Mouse (Mus musculus) stomach, embryonic 14.5 days (tissue): ENCODE measurements around the gene BC052040. TPM values are rescaled to one million over a fixed set of nuclear protein-coding genes. Genes with fewer than 3 reads are reported as not detected.

Experiments used
- ATAC-seq: fragments of 200-750 bp; cut with Nextera tagmentation; 2 replicates; pipeline ENCODE4 v1.8.0; 2017; ENCODE audit warnings: low read depth, moderate TSS enrichment; ENCODE audit not compliant: insufficient number of reproducible peaks, insufficient read depth, low FRiP score
- H3K27ac ChIP-seq: fragments of 300-500 bp; sonication (generic); 2 replicates; pipeline ENCODE4 v1.5.1; 2014; ENCODE audit warnings: mild to moderate bottlenecking, low read length, moderate library complexity, mixed read lengths
- H3K27me3 ChIP-seq: fragments of 300-500 bp; sonication (generic); 2 replicates; pipeline ENCODE4 v1.6.1; 2014; ENCODE audit warnings: low read length, control low read depth, mixed read lengths; ENCODE audit not compliant: control insufficient read depth, insufficient read depth
- H3K36me3 ChIP-seq: fragments of 300-500 bp; sonication (generic); 2 replicates; pipeline ENCODE4 v1.6.1; 2014; ENCODE audit warnings: mild to moderate bottlenecking, control low read depth, low read length, moderate library complexity, mixed read lengths; ENCODE audit not compliant: control insufficient read depth, insufficient read depth
- H3K4me1 ChIP-seq: fragments of 300-500 bp; sonication (generic); 2 replicates; pipeline ENCODE4 v1.6.1; 2014; ENCODE audit warnings: low read length, control low read depth, mixed read lengths; ENCODE audit not compliant: control insufficient read depth, insufficient read depth
- H3K4me2 ChIP-seq: fragments of 300-500 bp; sonication (generic); replicated peaks from 2 replicates; pipeline ENCODE4 v1.6.1; 2014; ENCODE audit warnings: low read depth, low read length, control low read depth
- H3K4me3 ChIP-seq: fragments of 300-500 bp; sonication (generic); 2 replicates; pipeline ENCODE4 v1.5.1; 2014; ENCODE audit warnings: low read depth, low read length, control low read depth
- H3K9ac ChIP-seq: fragments of 300-500 bp; sonication (generic); replicated peaks from 2 replicates; pipeline ENCODE4 v1.6.1; 2014; ENCODE audit warnings: low read depth, mild to moderate bottlenecking, control low read depth, low read length, moderate library complexity, mixed read lengths
- H3K9me3 ChIP-seq: fragments of 300-500 bp; sonication (generic); 2 replicates; pipeline ENCODE4 v1.6.1; 2016; ENCODE audit warnings: low read depth, low read length, control low read depth; ENCODE audit not compliant: control insufficient read depth
- WGBS: fragments of 180-500 bp; shearing (Covaris S2); extraction: QIAGEN DNeasy Blood & Tissue Kit; methylation state at CpG from one replicate; pipeline ENCODE4 v1.1.7; 2014; 5-methylcytosine and 5-hydroxymethylcytosine counted together
- polyA plus RNA-seq: library from polyadenylated mRNA; unstranded; fragments of >200 nt; fragmentation: Nextera tagmentation; extraction: Ambion mirVana; gene quantifications from 2 replicates; pipeline ENCODE4 v1.2.1, GENCODE M21; 2014

Gene BC052040
- polyA plus RNA-seq, 1 experiment from 2014 or later = 13.5 TPM

GRCm38 (mm10) chr2:115769597-115770305 is 188.2 kb downstream of the BC052040 start:
- H3K9me3 ChIP-seq = no peaks in the 10 kb centered on the region
- WGBS = 86% methylated on average over 10 of the region's 10 CpGs

GRCm38 (mm10) chr2:115772709-115773108 is 191.2 kb downstream of the BC052040 start:
- Histone ChIP-seq H3K9ac (no peak overlapping the region), H3K4me2 (no peak overlapping the region), H3K27me3 (no peaks in the 10 kb centered on the region), H3K36me3 (no peaks in the 10 kb centered on the region), H3K27ac (no peak overlapping the region), H3K4me3 (no peak overlapping the region), H3K4me1 (peaks cover 15% of the 10 kb centered on the region), H3K9me3 (no peaks in the 10 kb centered on the region)
- whole genome bisulfite sequencing = 88% methylated on average over 1 of the region's 1 CpGs
- ATAC-seq = no peak

More at GRCm38 (mm10) chr2:115769597-115770305, 188.2 kb downstream of the BC052040 start:
- ATAC-seq = no peak
- no peak overlapping the region for H3K27ac ChIP-seq
- no peak overlapping the region for H3K4me2 ChIP-seq
- H3K9ac ChIP-seq = no peak overlapping the region
- no peaks in the 10 kb centered on the region for H3K36me3 ChIP-seq
- H3K27me3 ChIP-seq = no peaks in the 10 kb centered on the region
- H3K4me3 ChIP-seq = no peak overlapping the region
- H3K4me1 ChIP-seq = no peaks in the 10 kb centered on the region

GRCm38 (mm10) chr2:115774153-115774908 is 192.8 kb downstream of the BC052040 start:
- Histone ChIP-seq H3K4me1 (peaks cover 24% of the 10 kb centered on the region), H3K36me3 (no peaks in the 10 kb centered on the region), H3K9ac (no peak overlapping the region), H3K27ac (peak overlapping the region; percentile 92), H3K27me3 (no peaks in the 10 kb centered on the region), H3K4me2 (no peak overlapping the region), H3K4me3 (no peak overlapping the region), H3K9me3 (no peaks in the 10 kb centered on the region)
- ATAC-seq = no peak
- WGBS = 52% methylated on average over 5 of the region's 5 CpGs

GRCm38 (mm10) chr2:115775488-115776217 is 194.1 kb downstream of the BC052040 start:
- Histone ChIP-seq H3K27me3 (no peaks in the 10 kb centered on the region), H3K27ac (peak overlapping the region; percentile 92), H3K9ac (no peak overlapping the region), H3K4me3 (no peak overlapping the region), H3K4me1 (peaks cover 29% of the 10 kb centered on the region), H3K36me3 (no peaks in the 10 kb centered on the region), H3K9me3 (no peaks in the 10 kb centered on the region), H3K4me2 (no peak overlapping the region)
- 28% methylated on average over 8 of the region's 8 CpGs for WGBS
- peak; percentile 48; the same call in 1 of the 2 replicates for ATAC-seq

GRCm38 (mm10) chr2:115776924-115777860 is 195.7 kb downstream of the BC052040 start:
- H3K27ac ChIP-seq = peak overlapping the region; percentile 92
- ATAC-seq = peak; percentile 84
- 17% methylated on average over 17 of the region's 17 CpGs for WGBS

GRCm38 (mm10) chr2:115780546-115781011 is 199.1 kb downstream of the BC052040 start:
- no peaks in the 10 kb centered on the region for H3K9me3 ChIP-seq
- 74% methylated on average over 5 of the region's 5 CpGs for WGBS
- no peaks in the 10 kb centered on the region for H3K27me3 ChIP-seq
- no peaks in the 10 kb centered on the region for H3K36me3 ChIP-seq
- no peak overlapping the region for H3K4me3 ChIP-seq
- H3K9ac ChIP-seq = no peak overlapping the region
- H3K27ac ChIP-seq = no peak overlapping the region
- peaks cover 31% of the 10 kb centered on the region for H3K4me1 ChIP-seq
- H3K4me2 ChIP-seq = no peak overlapping the region
- ATAC-seq = no peak

More at GRCm38 (mm10) chr2:115776924-115777860, 195.7 kb downstream of the BC052040 start:
- no peaks in the 10 kb centered on the region for H3K36me3 ChIP-seq
- H3K9me3 ChIP-seq = no peaks in the 10 kb centered on the region
- H3K4me2 ChIP-seq = peak overlapping the region; percentile 33
- no peak overlapping the region for H3K9ac ChIP-seq
- no peaks in the 10 kb centered on the region for H3K27me3 ChIP-seq
- H3K4me1 ChIP-seq = peaks cover 31% of the 10 kb centered on the region
- H3K4me3 ChIP-seq = no peak overlapping the region

- WGBS = 27% methylated on average over 6 of the region's 6 CpGs
- Histone ChIP-seq H3K4me2 (no peak overlapping the region), H3K4me3 (no peak overlapping the region), H3K4me1 (peaks cover 1% of the 10 kb centered on the region; the same call in 1 of the 2 replicates), H3K36me3 (no peaks in the 10 kb centered on the region), H3K9me3 (no peaks in the 10 kb centered on the region), H3K9ac (no peak overlapping the region), H3K27me3 (no peaks in the 10 kb centered on the region), H3K27ac (no peak overlapping the region)
- no peak for ATAC-seq
Measured at GRCm38 (mm10) chr2:115785687-115786086, 204.2 kb downstream of the BC052040 start.
